Mouse (Mus musculus): ENCODE results near the gene Emilin2.
"Not testable (repeated sequence)": the region's sequence is repeated elsewhere in the genome, so short reads cannot be mapped to it uniquely, and the experiment has no call there.

Gene Emilin2

GRCm38 (mm10) chr17:71311340-71312171 is at the start of gene Emilin2:
TSS of gene Emilin2 (minus strand) at chr17:71311978.
- peak; percentile 58 for DNase-seq (ENCODE audit: low read depth, low spot score)

- DNase-seq (ENCODE audit: low read depth, low spot score) = no peak
These were observed 43.7 kb upstream of the Emilin2 start for GRCm38 (mm10) chr17:71355526-71355925.

- DNase-seq (ENCODE audit: low read depth, low spot score) = no peak
These were observed 42.4 kb upstream of the Emilin2 start for GRCm38 (mm10) chr17:71354205-71354604.

GRCm38 (mm10) chr17:71348188-71348587 is 36.4 kb upstream of the Emilin2 start:
- no peak for DNase-seq (ENCODE audit: low read depth, low spot score)

- no peak for DNase-seq (ENCODE audit: low read depth, low spot score)
These were observed 30.2 kb upstream of the Emilin2 start for GRCm38 (mm10) chr17:71342006-71342405.

- no peak for DNase-seq (ENCODE audit: low read depth, low spot score)
These were observed 26.8 kb upstream of the Emilin2 start for GRCm38 (mm10) chr17:71338627-71339026.

DNA sequence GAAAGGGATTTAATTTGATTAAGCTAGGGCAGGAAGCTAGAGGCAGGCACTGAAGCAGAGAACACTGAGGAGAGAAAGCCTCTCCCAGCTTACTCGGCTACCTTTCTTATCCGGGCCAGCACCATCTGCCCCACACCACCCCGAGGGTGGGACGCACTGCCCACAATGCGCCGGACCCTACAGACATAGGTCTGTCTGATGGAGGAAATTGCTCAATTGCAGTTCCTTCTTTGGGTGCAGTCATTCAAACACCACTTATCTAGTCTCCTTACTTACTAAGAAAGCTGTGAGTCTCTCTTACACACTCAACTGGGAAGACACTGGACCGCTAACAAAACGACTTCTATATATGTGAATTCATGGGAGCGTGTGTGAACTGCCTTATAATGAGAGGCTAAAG is 25.8 kb upstream of the Emilin2 start:
- DNase-seq (ENCODE audit: low read depth, low spot score) = no peak

- DNase-seq (ENCODE audit: low read depth, low spot score) = no peak
These were observed 24.6 kb upstream of the Emilin2 start for GRCm38 (mm10) chr17:71336421-71336820.

- DNase-seq (ENCODE audit: low read depth, low spot score) = no peak
These were observed 20.5 kb upstream of the Emilin2 start for GRCm38 (mm10) chr17:71332298-71332697.

GRCm38 (mm10) chr17:71320731-71321130 is 9.0 kb upstream of the Emilin2 start:
- not testable (repeated sequence) for DNase-seq (ENCODE audit: low read depth, low spot score)

GRCm38 (mm10) chr17:71319361-71319760 is 7.6 kb upstream of the Emilin2 start:
- DNase-seq (ENCODE audit: low read depth, low spot score) = no peak

DNA sequence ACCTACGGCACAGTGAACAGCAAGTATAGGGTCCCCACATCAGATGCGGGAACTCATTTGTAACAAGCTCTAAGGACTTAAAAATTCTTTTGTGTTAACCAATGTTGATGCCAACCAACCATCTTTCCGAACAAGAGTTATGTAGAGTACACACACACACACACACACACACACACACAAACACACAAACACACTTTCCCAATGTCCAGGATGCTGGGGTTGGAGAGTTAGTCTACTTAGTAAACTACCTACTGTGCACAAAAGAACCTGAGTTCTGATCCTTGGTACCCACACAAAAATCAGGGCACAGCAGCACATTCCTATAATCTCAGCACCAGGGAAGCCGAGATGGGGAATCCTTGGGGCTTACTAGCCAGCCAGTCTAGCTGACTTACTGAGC is 5.8 kb upstream of the Emilin2 start:
- no peak for DNase-seq (ENCODE audit: low read depth, low spot score)

- no peak for DNase-seq (ENCODE audit: low read depth, low spot score)
These were observed 2.5 kb upstream of the Emilin2 start for GRCm38 (mm10) chr17:71314315-71314714.

- peak; percentile 24 for DNase-seq (ENCODE audit: low read depth, low spot score)
These were observed 1.1 kb downstream of the Emilin2 start for GRCm38 (mm10) chr17:71310486-71311339.

DNA sequence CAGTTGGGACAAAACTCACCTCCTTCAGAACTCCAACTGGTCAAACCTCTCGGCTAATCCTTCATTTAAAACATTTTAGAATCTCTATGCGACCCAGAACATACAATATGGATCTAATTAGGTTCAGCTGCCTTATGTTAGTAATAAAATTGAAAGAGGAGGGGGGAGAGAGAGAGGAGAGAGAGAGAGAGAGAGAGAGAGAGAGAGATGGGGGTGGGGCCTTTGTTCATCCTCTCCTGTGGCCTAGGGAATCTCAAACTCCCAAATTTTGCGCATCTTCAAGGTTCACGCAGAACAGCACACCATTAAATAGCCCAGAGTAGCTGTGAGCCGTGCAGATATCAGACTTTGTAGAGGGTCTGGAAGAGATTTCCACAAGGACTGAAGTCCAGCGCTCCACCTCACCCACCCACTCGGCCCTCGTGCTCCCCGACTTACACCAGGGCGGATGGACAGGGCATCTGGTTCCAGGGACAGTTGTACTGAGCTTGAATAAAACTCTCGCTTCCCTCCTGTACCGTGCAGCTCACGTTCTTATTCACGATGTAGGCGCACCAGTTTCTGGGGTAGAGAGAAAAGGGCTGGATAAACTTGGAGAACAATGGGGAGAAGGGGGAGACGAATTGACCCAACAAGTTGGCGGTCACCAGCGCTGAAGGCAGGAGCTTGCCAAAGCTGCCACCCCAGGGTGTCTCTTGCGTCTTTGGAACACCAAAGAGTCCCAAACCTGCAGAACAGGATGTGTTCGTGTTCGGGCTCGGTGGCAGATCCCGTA is 1.9 kb downstream of the Emilin2 start:
- DNase-seq (ENCODE audit: low read depth, low spot score) = peak; percentile 8

- DNase-seq (ENCODE audit: low read depth, low spot score) = no peak
These were observed 2.6 kb downstream of the Emilin2 start for GRCm38 (mm10) chr17:71309141-71309540.

DNA sequence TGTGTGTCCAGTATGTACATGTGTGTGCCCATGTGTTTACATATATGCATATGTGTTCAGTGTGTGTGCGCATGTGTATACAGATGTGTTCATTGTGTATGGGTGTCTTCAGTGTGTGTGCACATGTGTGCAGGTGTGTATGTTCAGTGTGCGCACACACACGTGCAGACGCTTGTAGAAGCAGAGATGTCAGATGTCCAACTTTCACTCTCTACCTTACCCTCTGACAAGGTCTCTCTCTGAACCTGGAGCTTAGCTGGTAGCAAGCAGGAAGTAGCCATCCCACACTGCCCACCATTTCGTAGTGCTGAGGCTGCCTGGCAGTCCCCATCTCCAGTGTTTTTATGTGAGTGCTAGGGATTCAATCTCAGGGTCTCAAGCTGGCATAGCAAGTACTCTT is 3.5 kb downstream of the Emilin2 start:
- DNase-seq (ENCODE audit: low read depth, low spot score) = no peak

DNA sequence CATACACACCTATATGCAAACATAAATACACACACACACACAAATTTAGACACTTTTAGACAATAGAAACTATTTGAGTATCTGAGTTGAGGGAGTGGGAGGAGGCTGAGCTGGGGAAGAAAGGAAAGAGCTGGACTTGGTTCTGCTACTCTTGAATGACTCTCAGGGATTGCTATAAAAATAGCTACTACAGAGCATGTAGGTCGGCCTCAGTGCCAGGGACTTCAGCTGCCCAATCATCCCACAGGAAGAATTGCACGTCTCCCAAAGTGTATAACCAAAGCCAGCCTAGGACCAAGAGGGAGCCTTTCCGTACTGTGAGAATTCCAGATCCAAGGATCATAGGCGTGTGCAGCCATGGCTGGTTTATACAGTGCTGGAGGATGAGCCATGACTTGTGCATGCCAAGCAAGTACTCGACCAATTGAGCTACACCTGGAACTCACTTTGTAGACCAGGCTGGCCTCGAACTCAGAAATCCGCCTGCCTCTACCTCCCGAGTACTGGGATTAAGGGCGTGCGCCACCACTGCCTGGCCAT is 4.5 kb downstream of the Emilin2 start:
- DNase-seq (ENCODE audit: low read depth, low spot score) = no peak

DNA sequence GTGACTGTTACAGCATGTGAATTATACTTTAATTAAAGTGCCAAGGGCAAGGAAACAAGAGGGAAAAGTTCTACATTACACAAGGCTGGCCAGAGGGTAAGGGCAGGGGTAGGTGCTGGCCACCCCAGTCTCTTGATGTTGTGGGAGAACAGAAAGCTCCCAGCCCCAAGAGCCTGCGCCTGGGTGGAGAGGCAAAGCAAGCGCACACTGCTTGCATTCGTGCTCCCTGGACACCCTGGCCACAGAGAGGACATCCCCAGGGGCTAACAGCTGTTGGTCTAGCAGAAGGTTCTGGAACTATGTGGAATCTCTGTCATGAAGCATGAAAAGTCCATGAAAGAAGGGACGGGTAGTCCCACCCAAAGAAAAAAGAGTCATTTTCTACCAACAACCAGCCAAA is 5.1 kb downstream of the Emilin2 start:
- no peak for DNase-seq (ENCODE audit: low read depth, low spot score)

DNA sequence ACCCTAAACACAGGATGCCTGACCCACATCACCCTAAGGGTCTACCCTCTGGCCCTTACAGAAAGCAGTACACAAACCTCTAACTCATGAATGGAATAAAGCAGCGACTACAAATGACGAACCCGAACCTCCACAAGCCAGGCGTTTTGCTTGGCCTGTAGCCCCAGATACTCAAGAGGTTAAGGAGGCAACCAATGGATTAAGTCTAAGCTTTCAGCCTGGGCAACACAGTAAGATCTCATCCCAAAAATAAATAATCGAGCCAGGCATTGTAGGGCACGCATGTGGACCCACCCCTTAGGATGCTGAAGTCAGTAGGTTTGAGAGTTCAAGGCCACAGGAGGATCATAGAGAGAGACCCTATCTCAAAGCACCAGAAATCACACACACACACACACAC is 5.7 kb downstream of the Emilin2 start:
- DNase-seq (ENCODE audit: low read depth, low spot score) = no peak

- DNase-seq (ENCODE audit: low read depth, low spot score) = no peak
These were observed 8.3 kb downstream of the Emilin2 start for GRCm38 (mm10) chr17:71303444-71303843.

GRCm38 (mm10) chr17:71301413-71301812 is 10.4 kb downstream of the Emilin2 start:
- DNase-seq (ENCODE audit: low read depth, low spot score) = no peak
